Mouse (Mus musculus) ES-Bruce4 (cell line): ENCODE measurements around the gene Gjc3.

Source experiments
- CTCF ChIP-seq: IDR thresholded peaks from one replicate; pipeline ENCODE4 v1.8.1; 2011; ENCODE audit warnings: low read depth, low read length
- POLR2A ChIP-seq: IDR thresholded peaks from one replicate; pipeline ENCODE4 v1.8.1; 2011; ENCODE audit warnings: low read length; ENCODE audit not compliant: insufficient read depth

- TF ChIP-seq POLR2A (no peak), CTCF (no peak)
Observed at GRCm38 (mm10) chr5:137979081-137979480, 16.2 kb upstream of the Gjc3 start.
